Mouse (Mus musculus) ES-E14 (cell line): ENCODE measurements around the gene Cdk17. TPM values are rescaled to one million over a fixed set of nuclear protein-coding genes. Genes with fewer than 3 reads are reported as not detected.

ENCODE experiments used
- DNase-seq: peaks from one replicate; pipeline ENCODE4 v3.0.0-alpha.2; 2013; ENCODE audit warnings: low read depth, low spot score
- H3K27ac ChIP-seq: 2 replicates; pipeline ENCODE4 v1.5.1; 2012; ENCODE audit warnings: low read depth, mild to moderate bottlenecking, low read length, moderate library complexity, mixed read lengths; ENCODE audit not compliant: poor library complexity, insufficient read depth, severe bottlenecking
- H3K36me3 ChIP-seq: 2 replicates; pipeline ENCODE4 v1.6.1; 2012; ENCODE audit warnings: mild to moderate bottlenecking, low read length, moderate library complexity, mixed read lengths; ENCODE audit not compliant: control insufficient read depth, poor library complexity, insufficient read depth, severe bottlenecking
- H3K4me1 ChIP-seq, 2 experiments: fragments of 150-350 bp in 1 of 2; sonication (generic) in 1 of 2; 2 replicates each; pipeline ENCODE4 v1.6.1; 2012; ENCODE audit warnings: low read length in 2 of 2, mild to moderate bottlenecking in 1 of 2, mixed read lengths in 1 of 2; ENCODE audit not compliant: control insufficient read depth in 2 of 2, insufficient read depth in 2 of 2, poor library complexity in 1 of 2
- H3K4me3 ChIP-seq, 2 experiments: fragments of 150-350 bp in 1 of 2; sonication (generic) in 1 of 2; 2 replicates each; pipeline ENCODE4 v1.5.1; 2012; ENCODE audit warnings: low read length in 2 of 2, low read depth in 1 of 2, mild to moderate bottlenecking in 1 of 2, mixed read lengths in 1 of 2; ENCODE audit not compliant: insufficient read depth in 1 of 2, poor library complexity in 1 of 2, severe bottlenecking in 1 of 2
- H3K9ac ChIP-seq: 2 replicates; pipeline ENCODE4 v1.6.1; 2012; ENCODE audit warnings: low read depth, mild to moderate bottlenecking, low read length, mixed read lengths; ENCODE audit not compliant: poor library complexity, insufficient read depth, severe bottlenecking
- H3K9me3 ChIP-seq: fragments of 150-350 bp; sonication (generic); 2 replicates; pipeline ENCODE4 v1.6.1; 2012; ENCODE audit warnings: low read depth, mild to moderate bottlenecking, low read length; ENCODE audit not compliant: control insufficient read depth, insufficient read depth
- CHD2 ChIP-seq: IDR thresholded peaks from 2 replicates; pipeline ENCODE4 v1.6.1; 2014; ENCODE audit warnings: mild to moderate bottlenecking, low read depth, low read length, inconsistent platforms
- HCFC1 ChIP-seq: IDR thresholded peaks from 2 replicates; pipeline ENCODE4 v1.6.1; 2012; ENCODE audit warnings: low read length, inconsistent platforms, borderline replicate concordance; ENCODE audit not compliant: insufficient read depth
- MAFK ChIP-seq: IDR thresholded peaks from 2 replicates; pipeline ENCODE4 v1.6.1; 2014; ENCODE audit warnings: mild to moderate bottlenecking, low read depth, low read length, inconsistent platforms; ENCODE audit not compliant: insufficient read depth
- ZC3H11A ChIP-seq: IDR thresholded peaks from 2 replicates; pipeline ENCODE4 v1.6.1; 2012; ENCODE audit warnings: low read depth, mild to moderate bottlenecking, inconsistent platforms, low read length, borderline replicate concordance
- ZNF384 ChIP-seq: IDR thresholded peaks from 2 replicates; pipeline ENCODE4 v1.6.1; 2012; ENCODE audit warnings: low read depth, low read length, inconsistent platforms
- in situ Hi-C, 2 experiments: fragments of 600-800 bp; cut with MboI; formaldehyde crosslinking; loops; one replicate each; pipeline ENCODE4 v1.15.1; 2025; ENCODE audit warnings: low sequenced_read_pairs in 2 of 2, inconsistent platforms in 1 of 2; ENCODE audit not compliant: unreplicated experiment in 2 of 2
- total RNA-seq: library from RNA; depleted of rRNA; stranded (reverse); fragments of 300-350 nt; gene quantifications from 2 replicates; pipeline ENCODE4 v1.2.3, GENCODE M21; 2012

Gene Cdk17
- total RNA-seq, 1 experiment: 28.0 TPM

- no peak overlapping the region for H3K4me3 ChIP-seq
- H3K4me1 ChIP-seq: peaks cover 2 to 4% of the 10 kb centered on the region in 2 experiments; a peak in 1 of 4 replicates
- H3K9me3 ChIP-seq: no peaks in the 10 kb centered on the region
- in situ Hi-C loops: no loop called here
- no peak for DNase-seq
- H3K36me3 ChIP-seq: no peaks in the 10 kb centered on the region
- H3K9ac ChIP-seq: no peak overlapping the region
- no peak overlapping the region for H3K27ac ChIP-seq
- TF ChIP-seq CHD2: no peak
- TF ChIP-seq ZNF384: no peak
- TF ChIP-seq ZC3H11A: no peak
- TF ChIP-seq HCFC1: no peak
- TF ChIP-seq MAFK: no peak
Observed at GRCm38 (mm10) chr10:93264001-93264400, 103.3 kb downstream of the Cdk17 start.

GRCm38 (mm10) chr10:93265833-93266232, 105.2 kb downstream of the Cdk17 start:
- Histone ChIP-seq H3K36me3 (no peaks in the 10 kb centered on the region), H3K4me1 (peaks cover 2 to 4% of the 10 kb centered on the region in 2 experiments; a peak in 1 of 4 replicates), H3K4me3 (no peak overlapping the region), H3K9ac (no peak overlapping the region), H3K27ac (no peak overlapping the region), H3K9me3 (no peaks in the 10 kb centered on the region)
- DNase-seq: no peak
- in situ Hi-C loops: no loop called here
- TF ChIP-seq HCFC1 (no peak), ZC3H11A (no peak), CHD2 (no peak), MAFK (no peak), ZNF384 (no peak)

GRCm38 (mm10) chr10:93266521-93266920, 105.8 kb downstream of the Cdk17 start:
- TF ChIP-seq ZC3H11A: no peak
- TF ChIP-seq HCFC1: no peak
- no peak for TF ChIP-seq ZNF384
- no peak for TF ChIP-seq CHD2
- TF ChIP-seq MAFK: no peak
- Histone ChIP-seq H3K4me3 (no peak overlapping the region), H3K36me3 (no peaks in the 10 kb centered on the region), H3K9me3 (no peaks in the 10 kb centered on the region), H3K27ac (no peak overlapping the region), H3K9ac (no peak overlapping the region), H3K4me1 (peaks cover 2 to 3% of the 10 kb centered on the region in 2 experiments; a peak in 1 of 4 replicates)
- no peak for DNase-seq
- in situ Hi-C loops: no loop called here

- Histone ChIP-seq H3K27ac (no peak overlapping the region), H3K4me1 (peaks cover 0 to 1% of the 10 kb centered on the region in 2 experiments; a peak in 1 of 4 replicates), H3K9ac (no peak overlapping the region), H3K9me3 (no peaks in the 10 kb centered on the region), H3K4me3 (no peak overlapping the region), H3K36me3 (no peaks in the 10 kb centered on the region)
- DNase-seq: no peak
- in situ Hi-C loops: no loop called here
- TF ChIP-seq ZC3H11A (no peak), CHD2 (no peak), MAFK (no peak), HCFC1 (no peak), ZNF384 (no peak)
Observed at GRCm38 (mm10) chr10:93267509-93267908, 106.8 kb downstream of the Cdk17 start.

GRCm38 (mm10) chr10:93268339-93268738, 107.7 kb downstream of the Cdk17 start:
- Histone ChIP-seq H3K27ac (no peak overlapping the region), H3K36me3 (no peaks in the 10 kb centered on the region), H3K9ac (no peak overlapping the region), H3K4me3 (no peak overlapping the region), H3K4me1 (no peaks in the 10 kb centered on the region; a peak in 1 of 4 replicates), H3K9me3 (no peaks in the 10 kb centered on the region)
- DNase-seq: no peak
- in situ Hi-C loops: no loop called here
- TF ChIP-seq ZC3H11A: no peak
- no peak for TF ChIP-seq HCFC1
- TF ChIP-seq ZNF384: no peak
- no peak for TF ChIP-seq MAFK
- no peak for TF ChIP-seq CHD2
